Mouse (Mus musculus): ENCODE data around the gene Flrt1. TPM values are rescaled to one million over a fixed set of nuclear protein-coding genes. Genes with fewer than 3 reads are reported as not detected.
"Not testable (repeated sequence)": the region's sequence is repeated elsewhere in the genome, so short reads cannot be mapped to it uniquely, and the experiment has no call there.

The Flrt1 gene
- polyA plus RNA-seq, 1 experiment: 0.59 TPM

DNA sequence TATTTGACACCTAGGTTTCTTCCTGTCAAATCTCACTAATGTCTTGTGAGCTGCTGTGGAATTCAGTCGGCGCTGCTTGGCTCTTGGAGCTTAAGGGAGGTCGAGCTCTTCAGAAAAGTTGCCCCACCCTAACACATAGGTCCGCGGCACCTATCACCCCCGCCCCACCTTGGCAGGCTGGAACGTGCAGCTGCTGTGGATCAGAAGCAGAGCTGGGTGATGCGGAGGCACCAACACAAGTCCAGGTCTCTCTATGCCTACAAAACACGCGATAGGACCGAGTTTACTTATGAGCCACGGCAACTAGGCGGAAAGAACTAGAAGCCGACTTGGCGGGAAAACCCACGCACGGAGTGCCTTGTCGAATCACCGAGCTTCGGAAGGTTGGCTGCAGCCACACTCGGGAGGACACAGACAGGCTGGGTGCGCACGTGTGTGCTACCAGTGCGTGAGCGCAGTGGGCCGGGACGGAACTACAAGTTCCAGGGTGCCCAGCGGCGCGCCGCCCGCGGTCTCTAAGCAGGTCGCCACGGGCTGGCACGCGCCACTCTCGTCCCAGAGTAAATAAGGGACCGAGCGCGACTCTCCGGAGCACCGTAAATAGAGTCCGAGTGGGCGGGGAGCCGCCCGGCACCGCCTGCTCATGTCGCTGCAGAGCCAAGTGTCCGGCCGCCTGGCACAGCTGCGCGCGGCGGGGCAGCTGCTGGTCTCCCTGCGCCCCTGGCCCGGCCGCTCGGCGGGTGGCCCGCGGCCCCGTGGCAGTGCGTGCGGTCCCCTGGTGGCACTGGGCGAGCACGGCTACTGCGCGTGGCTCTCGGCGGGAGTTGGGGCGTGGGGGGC is 49.1 kb downstream of the Flrt1 start, which contains the start of gene Macrod1:
Macrod1 (plus strand) TSS at position 563 of the 840 bp plus-strand sequence.
- Histone ChIP-seq H3K4me3 (ENCODE audit: insufficient read depth, low read depth, low read length) (peak within 1 kb of the TSS; percentile 72), H3K4me1 (ENCODE audit: control insufficient read depth, insufficient read depth, insufficient read length, low read length) (no peaks in the 10 kb centered on the region), H3K27ac (replicated peaks; ENCODE audit: low read depth, low read length) (no peak within 1 kb of the TSS)

- Histone ChIP-seq H3K4me1 (ENCODE audit: control insufficient read depth, insufficient read depth, insufficient read length, low read length) (no peaks in the 10 kb centered on the region), H3K27ac (replicated peaks; ENCODE audit: low read depth, low read length) (no peak overlapping the region), H3K4me3 (ENCODE audit: insufficient read depth, low read depth, low read length) (no peak overlapping the region)
Observed at GRCm38 (mm10) chr19:7055173-7055572, 50.4 kb downstream of the Flrt1 start.

GRCm38 (mm10) chr19:7054772-7055171 is 50.8 kb downstream of the Flrt1 start:
- no peak overlapping the region for H3K4me3 ChIP-seq (ENCODE audit: insufficient read depth, low read depth, low read length)
- H3K27ac ChIP-seq (replicated peaks; ENCODE audit: low read depth, low read length): no peak overlapping the region
- no peaks in the 10 kb centered on the region for H3K4me1 ChIP-seq (ENCODE audit: control insufficient read depth, insufficient read depth, insufficient read length, low read length)

DNA sequence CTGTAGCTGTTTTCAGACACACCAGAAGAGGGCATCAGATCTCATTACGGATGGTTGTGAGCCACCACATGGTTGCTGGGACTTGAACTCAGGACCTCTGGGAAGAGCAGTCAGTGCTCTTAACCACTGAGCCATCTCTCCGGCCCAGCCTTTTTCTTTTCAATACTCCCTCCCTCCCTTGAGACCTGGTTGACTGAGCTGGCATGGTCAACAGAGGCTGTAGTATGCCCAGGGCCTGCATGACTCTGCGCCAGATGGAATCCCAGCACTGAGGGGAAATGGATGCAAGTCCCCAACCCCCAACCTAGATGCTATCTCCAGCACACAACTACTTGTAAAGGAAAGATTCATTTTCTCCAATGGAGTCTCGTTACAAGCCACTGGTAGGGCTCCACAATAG is 52.1 kb downstream of the Flrt1 start:
- H3K4me1 ChIP-seq (ENCODE audit: control insufficient read depth, insufficient read depth, insufficient read length, low read length); H3K27ac ChIP-seq (replicated peaks; ENCODE audit: low read depth, low read length); H3K4me3 ChIP-seq (ENCODE audit: insufficient read depth, low read depth, low read length): not testable (repeated sequence)

GRCm38 (mm10) chr19:7044706-7045105 is 60.8 kb downstream of the Flrt1 start:
- no peak overlapping the region for H3K27ac ChIP-seq (replicated peaks; ENCODE audit: low read depth, low read length)
- H3K4me1 ChIP-seq (ENCODE audit: control insufficient read depth, insufficient read depth, insufficient read length, low read length): peaks cover 4% of the 10 kb centered on the region; the same call in 1 of the 2 replicates
- no peak overlapping the region for H3K4me3 ChIP-seq (ENCODE audit: insufficient read depth, low read depth, low read length)

- Histone ChIP-seq H3K27ac (replicated peaks; ENCODE audit: low read depth, low read length) (no peak overlapping the region), H3K4me1 (ENCODE audit: control insufficient read depth, insufficient read depth, insufficient read length, low read length) (peaks cover 4% of the 10 kb centered on the region; the same call in 1 of the 2 replicates), H3K4me3 (ENCODE audit: insufficient read depth, low read depth, low read length) (no peak overlapping the region)
Observed at GRCm38 (mm10) chr19:7044279-7044678, 61.2 kb downstream of the Flrt1 start.

Other genes with a start within 250 kb of the Flrt1 start
- gene Ccdc88b, start 247.5 kb downstream of the Flrt1 start, polyA plus RNA-seq (2012; ENCODE audit: insufficient read depth, insufficient read length, missing spikeins): 1.9 and 2.3 TPM in 2 replicates
- 18.1 and 29.4 TPM in 2 replicates for gene Trmt112, start 196.0 kb downstream of the Flrt1 start, polyA plus RNA-seq (2012; ENCODE audit: insufficient read depth, insufficient read length, missing spikeins)
- 974 and 1,161 TPM in 2 replicates for gene Prdx5, start 195.6 kb downstream of the Flrt1 start, polyA plus RNA-seq (2012; ENCODE audit: insufficient read depth, insufficient read length, missing spikeins)
- 86.4 and 123 TPM in 2 replicates for gene Esrra, start 183.9 kb downstream of the Flrt1 start, polyA plus RNA-seq (2012; ENCODE audit: insufficient read depth, insufficient read length, missing spikeins)
- not detected in 2 replicates for gene Catsperz, start 180.3 kb downstream of the Flrt1 start, polyA plus RNA-seq (2012; ENCODE audit: insufficient read depth, insufficient read length, missing spikeins)
- 1.6 and 1.8 TPM in 2 replicates for gene Kcnk4, start 171.2 kb downstream of the Flrt1 start, polyA plus RNA-seq (2012; ENCODE audit: insufficient read depth, insufficient read length, missing spikeins)
- 47.1 and 49.4 TPM in 2 replicates for gene Bad, start 163.9 kb downstream of the Flrt1 start, polyA plus RNA-seq (2012; ENCODE audit: insufficient read depth, insufficient read length, missing spikeins)
- gene Gpr137, start 163.2 kb downstream of the Flrt1 start, polyA plus RNA-seq (2012; ENCODE audit: insufficient read depth, insufficient read length, missing spikeins): 31.2 and 45.5 TPM in 2 replicates
- 210 and 250 TPM in 2 replicates for gene Ppp1r14b, start 130.8 kb downstream of the Flrt1 start, polyA plus RNA-seq (2012; ENCODE audit: insufficient read depth, insufficient read length, missing spikeins)
- 23.8 and 26.8 TPM in 2 replicates for gene Plcb3, start 129.3 kb downstream of the Flrt1 start, polyA plus RNA-seq (2012; ENCODE audit: insufficient read depth, insufficient read length, missing spikeins)
- gene Fkbp2, start 125.2 kb downstream of the Flrt1 start, polyA plus RNA-seq (2012; ENCODE audit: insufficient read depth, insufficient read length, missing spikeins): 126 and 133 TPM in 2 replicates
- gene Vegfb, start 118.1 kb downstream of the Flrt1 start, polyA plus RNA-seq (2012; ENCODE audit: insufficient read depth, insufficient read length, missing spikeins): 255 and 283 TPM in 2 replicates
- gene Dnajc4, start 113.2 kb downstream of the Flrt1 start, polyA plus RNA-seq (2012; ENCODE audit: insufficient read depth, insufficient read length, missing spikeins): 70.0 and 78.9 TPM in 2 replicates
- gene Nudt22, start 109.6 kb downstream of the Flrt1 start, polyA plus RNA-seq (2012; ENCODE audit: insufficient read depth, insufficient read length, missing spikeins): 10.9 and 11.7 TPM in 2 replicates
- gene Trpt1, start 109.6 kb downstream of the Flrt1 start, polyA plus RNA-seq (2012; ENCODE audit: insufficient read depth, insufficient read length, missing spikeins): 15.0 and 19.3 TPM in 2 replicates
- 2.0 and 2.8 TPM in 2 replicates for gene Fermt3, start 86.3 kb downstream of the Flrt1 start, polyA plus RNA-seq (2012; ENCODE audit: insufficient read depth, insufficient read length, missing spikeins)
- gene Stip1, start 65.8 kb downstream of the Flrt1 start, polyA plus RNA-seq (2012; ENCODE audit: insufficient read depth, insufficient read length, missing spikeins): 81.7 and 119 TPM in 2 replicates
- 155 and 161 TPM in 2 replicates for gene Macrod1, start 48.9 kb downstream of the Flrt1 start, polyA plus RNA-seq (2012; ENCODE audit: insufficient read depth, insufficient read length, missing spikeins)
- 28.7 and 44.7 TPM in 2 replicates for gene Otub1, start 100.6 kb upstream of the Flrt1 start, polyA plus RNA-seq (2012; ENCODE audit: insufficient read depth, insufficient read length, missing spikeins)
- gene Cox8a, start 111.9 kb upstream of the Flrt1 start, polyA plus RNA-seq (2012; ENCODE audit: insufficient read depth, insufficient read length, missing spikeins): 4,354 and 4,380 TPM in 2 replicates
- gene Naa40, start 135.5 kb upstream of the Flrt1 start, polyA plus RNA-seq (2012; ENCODE audit: insufficient read depth, insufficient read length, missing spikeins): 9.6 and 10.3 TPM in 2 replicates
- gene Rcor2, start 161.6 kb upstream of the Flrt1 start, polyA plus RNA-seq (2012; ENCODE audit: insufficient read depth, insufficient read length, missing spikeins): 1.0 and 7.8 TPM in 2 replicates
- 24.1 and 35.4 TPM in 2 replicates for gene Mark2, start 236.1 kb upstream of the Flrt1 start, polyA plus RNA-seq (2012; ENCODE audit: insufficient read depth, insufficient read length, missing spikeins)

Measured in brown adipose tissue, adult 24 weeks (tissue).